Mouse (Mus musculus) bone marrow, adult 2 months (tissue): Measurements from ENCODE around the gene Morf4l2.

Source experiments
- CTCF ChIP-seq: fragments of 200-500 bp; IDR thresholded peaks from 2 replicates; pipeline ENCODE4 v1.5.1; 2011; ENCODE audit warnings: low read length, control low read depth; ENCODE audit not compliant: control insufficient read depth, insufficient read depth
- POLR2A ChIP-seq: fragments of 200-500 bp; IDR thresholded peaks from 2 replicates; pipeline ENCODE4 v1.6.1; 2011; ENCODE audit warnings: low read depth, mild to moderate bottlenecking, control low read depth, low read length, borderline replicate concordance; ENCODE audit not compliant: control insufficient read depth

GRCm38 (mm10) chrX:136742661-136743103 is 808 bp downstream of the Morf4l2 start:
- no peak for TF ChIP-seq CTCF
- TF ChIP-seq POLR2A: no peak
